Mouse (Mus musculus) forebrain, embryonic 16.5 days (tissue): Measurements from ENCODE around the gene Nfe2l2. TPM values are rescaled to one million over a fixed set of nuclear protein-coding genes. Genes with fewer than 3 reads are reported as not detected.

Experiments used
- ATAC-seq: fragments of 200-750 bp; cut with Nextera tagmentation; 2 replicates; pipeline ENCODE4 v1.8.0; 2017; ENCODE audit warnings: mild to moderate bottlenecking, moderate library complexity
- H3K27ac ChIP-seq: fragments of 300-500 bp; sonication (generic); 2 replicates; pipeline ENCODE4 v1.5.1; 2014; ENCODE audit warnings: low read length, control low read depth
- H3K27me3 ChIP-seq: fragments of 300-500 bp; sonication (generic); replicated peaks from 2 replicates; pipeline ENCODE4 v1.6.1; 2014; ENCODE audit warnings: low read length; ENCODE audit not compliant: control insufficient read depth, insufficient read depth
- H3K36me3 ChIP-seq: fragments of 300-500 bp; sonication (generic); 2 replicates; pipeline ENCODE4 v1.6.1; 2014; ENCODE audit not compliant: control insufficient read depth, insufficient read depth
- H3K4me1 ChIP-seq: fragments of 300-500 bp; sonication (generic); replicated peaks from 2 replicates; pipeline ENCODE4 v1.6.1; 2014; ENCODE audit warnings: low read length; ENCODE audit not compliant: control insufficient read depth, insufficient read depth
- H3K4me2 ChIP-seq: fragments of 300-500 bp; sonication (generic); 2 replicates; pipeline ENCODE4 v1.6.1; 2014; ENCODE audit warnings: mild to moderate bottlenecking, low read length, control low read depth
- H3K4me3 ChIP-seq: fragments of 300-500 bp; sonication (generic); replicated peaks from 2 replicates; pipeline ENCODE4 v1.5.1; 2014; ENCODE audit warnings: mild to moderate bottlenecking, low read length, control low read depth
- H3K9ac ChIP-seq: fragments of 300-500 bp; sonication (generic); replicated peaks from 2 replicates; pipeline ENCODE4 v1.6.1; 2014; ENCODE audit warnings: low read depth, low read length, control low read depth
- H3K9me3 ChIP-seq: fragments of 300-500 bp; sonication (generic); 2 replicates; pipeline ENCODE4 v1.6.1; 2016; ENCODE audit warnings: low read length; ENCODE audit not compliant: control insufficient read depth
- WGBS: fragments of 180-500 bp; shearing (Covaris S2); extraction: QIAGEN DNeasy Blood & Tissue Kit; methylation state at CpG from one replicate; pipeline ENCODE4 v1.1.7; 2014; 5-methylcytosine and 5-hydroxymethylcytosine counted together
- polyA plus RNA-seq: library from polyadenylated mRNA; unstranded; fragments of >200 nt; fragmentation: Nextera tagmentation; extraction: Ambion mirVana; gene quantifications from 2 replicates; pipeline ENCODE4 v1.2.1, GENCODE M21; 2015

Gene Nfe2l2
- polyA plus RNA-seq, 1 experiment from 2014 or later = 12.7 TPM

DNA sequence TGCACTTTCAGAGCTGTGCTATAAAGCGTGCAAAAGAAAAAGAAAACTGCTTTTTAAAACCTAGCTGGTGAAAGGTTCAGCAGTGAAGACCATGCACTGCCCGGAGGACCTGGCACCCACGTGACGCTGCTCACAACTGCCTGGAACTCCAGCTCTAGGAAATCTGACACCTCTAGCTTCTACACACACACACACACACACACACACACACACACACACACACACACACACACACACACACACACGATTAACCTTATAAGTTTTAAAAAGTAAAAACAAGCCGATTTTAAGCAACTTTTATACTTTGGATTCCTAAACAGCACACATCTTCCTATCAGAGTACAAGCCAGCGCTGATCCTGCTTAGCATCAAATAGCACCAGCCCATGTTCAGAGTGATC lies 23.0 kb downstream of the Nfe2l2 start:
- ATAC-seq = no peak
- Histone ChIP-seq H3K4me1 (no peaks in the 10 kb centered on the region), H3K27ac (no peak overlapping the region), H3K4me2 (no peak overlapping the region), H3K9ac (no peak overlapping the region), H3K36me3 (no peaks in the 10 kb centered on the region), H3K4me3 (no peak overlapping the region), H3K9me3 (no peaks in the 10 kb centered on the region), H3K27me3 (no peaks in the 10 kb centered on the region)
- 69% methylated on average over 7 of the region's 7 CpGs for WGBS

DNA sequence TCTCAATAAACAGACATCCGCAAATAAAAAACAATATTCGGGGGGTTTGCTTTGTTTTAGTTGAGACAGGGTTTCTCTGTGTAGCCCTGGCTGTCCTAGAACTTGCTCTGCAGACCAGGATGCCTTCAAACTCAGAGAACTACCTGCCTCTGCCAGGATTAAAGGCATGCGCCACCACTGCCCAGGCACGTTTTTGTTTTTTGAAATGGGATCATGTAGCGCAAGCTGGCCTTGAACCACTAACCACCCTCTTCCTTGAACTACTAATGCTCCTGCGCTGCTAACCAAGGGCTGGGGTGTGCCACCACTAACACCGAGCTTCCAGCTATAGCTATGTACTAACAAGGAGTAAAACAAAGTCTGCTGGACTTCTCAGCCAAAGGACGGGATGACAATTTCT lies 24.5 kb downstream of the Nfe2l2 start:
- Histone ChIP-seq H3K9ac (no peak overlapping the region), H3K4me2 (no peak overlapping the region), H3K27me3 (no peaks in the 10 kb centered on the region), H3K36me3 (no peaks in the 10 kb centered on the region), H3K9me3 (no peaks in the 10 kb centered on the region), H3K4me1 (no peaks in the 10 kb centered on the region), H3K4me3 (no peak overlapping the region), H3K27ac (no peak overlapping the region)
- WGBS = 91% methylated on average over 8 of the region's 8 CpGs
- no peak for ATAC-seq

DNA sequence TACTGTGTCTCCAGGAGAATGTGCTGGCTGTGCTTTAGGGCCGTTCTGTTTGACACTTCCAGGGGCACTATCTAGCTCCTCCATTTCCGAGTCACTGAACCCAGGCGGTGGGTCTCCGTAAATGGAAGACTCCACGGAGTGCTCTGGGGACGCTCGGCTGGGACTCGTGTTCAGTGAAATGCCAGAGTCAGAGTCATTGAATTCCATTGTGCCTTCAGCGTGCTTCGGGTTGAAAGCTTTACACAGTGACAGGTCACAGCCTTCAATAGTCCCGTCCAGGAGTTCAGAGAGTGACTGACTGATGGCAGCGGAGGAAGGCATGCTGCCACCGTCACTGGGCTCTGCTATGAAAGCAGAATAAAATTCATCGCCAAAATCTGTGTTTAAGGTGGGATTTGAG lies 27.9 kb downstream of the Nfe2l2 start:
- whole genome bisulfite sequencing = 77% methylated on average over 14 of the region's 14 CpGs

GRCm38 (mm10) chr2:75672561-75672960 lies 31.9 kb downstream of the Nfe2l2 start:
- Histone ChIP-seq H3K4me1 (no peaks in the 10 kb centered on the region), H3K9me3 (no peaks in the 10 kb centered on the region), H3K27me3 (no peaks in the 10 kb centered on the region), H3K36me3 (no peaks in the 10 kb centered on the region), H3K9ac (no peak overlapping the region), H3K27ac (no peak overlapping the region), H3K4me2 (no peak overlapping the region), H3K4me3 (no peak overlapping the region)
- ATAC-seq = no peak
- WGBS = 78% methylated on average over 3 of the region's 3 CpGs

More for the DNA sequence above, 27.9 kb downstream of the Nfe2l2 start:
- no peak for ATAC-seq
- no peak overlapping the region for H3K4me2 ChIP-seq
- no peak overlapping the region for H3K9ac ChIP-seq
- H3K27me3 ChIP-seq = no peaks in the 10 kb centered on the region
- no peaks in the 10 kb centered on the region for H3K36me3 ChIP-seq
- H3K4me3 ChIP-seq = no peak overlapping the region
- no peak overlapping the region for H3K27ac ChIP-seq
- H3K4me1 ChIP-seq = no peaks in the 10 kb centered on the region
- H3K9me3 ChIP-seq = no peaks in the 10 kb centered on the region

- 0 out of 2 replicates have a peak, but pooled peaks have one; percentile 13 for ATAC-seq
- H3K27me3 ChIP-seq = no peaks in the 10 kb centered on the region
- no peaks in the 10 kb centered on the region for H3K9me3 ChIP-seq
- no peak overlapping the region for H3K27ac ChIP-seq
- no peak overlapping the region for H3K4me2 ChIP-seq
- H3K9ac ChIP-seq = no peak overlapping the region
- no peak overlapping the region for H3K4me3 ChIP-seq
- no peaks in the 10 kb centered on the region for H3K36me3 ChIP-seq
- H3K4me1 ChIP-seq = no peaks in the 10 kb centered on the region
- WGBS = 93% methylated on average over 2 of the region's 2 CpGs
These were observed 33.1 kb downstream of the Nfe2l2 start for GRCm38 (mm10) chr2:75671337-75671660.

DNA sequence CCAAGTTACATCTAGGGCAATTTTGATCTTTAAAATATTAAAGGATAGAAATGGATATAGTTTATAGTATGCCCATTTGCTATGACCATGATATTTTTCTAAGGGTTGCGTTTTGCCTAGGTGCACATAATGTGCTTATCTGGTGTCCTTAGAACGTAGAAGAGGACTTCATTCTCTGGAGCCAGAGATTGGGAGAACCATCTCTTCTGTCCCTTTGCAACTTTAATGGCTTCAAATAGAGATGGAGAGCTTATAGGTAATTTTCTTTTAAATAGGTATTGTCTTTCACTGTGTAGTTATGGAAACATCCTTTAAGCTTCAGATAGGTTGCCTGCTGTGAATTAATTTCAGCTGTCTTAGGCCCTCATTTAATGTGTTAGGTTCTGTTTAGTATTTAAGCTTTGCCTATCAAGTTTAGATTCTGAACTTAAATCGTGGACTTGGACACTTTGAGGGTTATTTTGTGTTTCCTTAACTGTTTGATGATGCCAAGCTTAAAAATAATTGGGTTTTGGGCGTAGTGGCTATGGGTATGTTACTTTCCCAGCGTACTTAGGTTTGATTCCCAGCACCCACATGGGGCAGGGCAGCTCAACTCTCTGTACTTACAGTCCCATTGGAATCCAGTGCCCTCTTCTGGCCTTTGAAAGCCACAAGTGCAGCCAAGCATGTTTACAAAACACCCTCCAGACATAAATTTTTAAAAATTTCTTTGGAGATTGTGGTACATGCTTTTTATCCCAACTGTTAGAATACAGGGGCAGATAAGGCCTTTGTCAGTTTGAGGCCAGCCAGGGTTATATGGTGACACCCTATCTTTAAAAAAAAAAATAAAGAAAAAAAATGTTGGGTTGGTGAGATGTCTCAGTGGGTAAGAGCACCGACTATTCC lies 33.8 kb downstream of the Nfe2l2 start:
- no peaks in the 10 kb centered on the region for H3K9me3 ChIP-seq
- H3K27me3 ChIP-seq = no peaks in the 10 kb centered on the region
- H3K4me1 ChIP-seq = no peaks in the 10 kb centered on the region
- WGBS = 82% methylated on average over 6 of the region's 6 CpGs
- no peak overlapping the region for H3K27ac ChIP-seq
- no peak overlapping the region for H3K9ac ChIP-seq
- no peak overlapping the region for H3K4me2 ChIP-seq
- 0 out of 2 replicates have a peak, but pooled peaks have one; percentile 16 for ATAC-seq
- H3K36me3 ChIP-seq = no peaks in the 10 kb centered on the region
- H3K4me3 ChIP-seq = no peak overlapping the region

DNA sequence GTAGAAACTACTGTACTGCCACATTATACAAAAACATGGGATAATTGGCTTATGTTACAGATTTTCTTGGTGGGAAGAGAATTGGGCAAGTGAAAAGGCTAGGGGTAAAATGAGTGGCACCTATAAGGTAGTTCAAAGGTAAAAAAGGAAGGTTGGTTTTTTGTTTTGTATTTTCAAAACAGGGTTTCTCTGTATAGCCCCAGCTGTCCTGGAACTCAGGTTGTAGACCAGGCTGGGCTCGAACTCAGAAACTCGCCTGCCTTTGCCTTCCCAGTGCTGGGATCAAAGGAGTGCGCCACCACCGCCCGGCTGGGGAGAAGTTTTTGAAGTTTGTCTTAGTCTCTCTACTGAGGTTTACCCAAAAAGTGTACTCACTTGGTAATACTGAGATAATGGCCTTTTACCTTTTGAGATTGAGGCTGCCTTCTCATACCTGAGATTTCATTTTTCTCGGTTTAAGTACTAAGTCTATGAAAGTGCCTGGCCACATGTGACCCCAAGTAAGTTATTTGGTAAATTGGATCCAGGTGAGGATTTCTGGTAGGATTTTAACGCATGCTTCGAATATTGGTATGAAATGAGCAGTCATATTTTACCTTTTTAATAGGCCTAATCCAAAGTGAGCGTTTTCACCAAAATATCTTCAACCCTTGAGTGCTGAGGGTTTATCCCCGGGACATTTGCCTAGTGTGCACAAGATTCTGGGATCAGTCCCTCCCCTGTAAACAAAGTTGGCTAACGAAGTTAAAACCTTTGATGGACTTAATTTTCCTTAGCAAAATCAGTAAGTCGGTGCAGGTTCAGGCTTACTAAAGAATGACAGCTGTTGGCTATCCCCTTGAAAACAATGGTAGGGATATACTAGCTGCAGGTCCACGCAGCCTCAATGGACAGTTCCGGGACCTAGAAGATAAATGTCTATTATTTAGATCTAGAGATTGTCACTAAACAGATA lies 34.7 kb downstream of the Nfe2l2 start:
- Histone ChIP-seq H3K4me3 (no peak overlapping the region), H3K27ac (no peak overlapping the region), H3K4me2 (no peak overlapping the region), H3K4me1 (no peaks in the 10 kb centered on the region), H3K9me3 (no peaks in the 10 kb centered on the region), H3K27me3 (no peaks in the 10 kb centered on the region), H3K36me3 (no peaks in the 10 kb centered on the region), H3K9ac (no peak overlapping the region)
- ATAC-seq = no peak
- 38% methylated on average over 14 of the region's 14 CpGs for WGBS

DNA sequence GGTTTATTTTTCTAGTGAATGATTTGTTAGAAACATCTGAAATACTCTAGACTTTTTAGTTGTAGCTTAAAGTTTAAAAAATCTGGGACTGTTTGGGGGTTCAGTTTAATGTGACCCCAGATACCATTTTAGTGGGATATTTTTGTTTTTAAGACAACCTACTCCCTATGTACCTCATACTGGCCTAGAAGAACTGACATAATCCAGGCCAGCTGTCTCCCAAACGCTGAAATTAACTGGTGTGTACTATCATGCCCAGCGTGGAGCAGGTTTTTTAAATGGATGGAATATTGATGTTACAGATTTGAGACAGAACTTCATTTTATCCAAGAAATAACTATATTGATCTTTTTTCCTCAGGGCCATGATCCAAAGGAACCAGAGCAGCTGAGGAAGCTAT lies 43.3 kb downstream of the Nfe2l2 start:
- H3K4me1 ChIP-seq = peaks cover 21% of the 10 kb centered on the region
- 31% methylated on average over 2 of the region's 2 CpGs for WGBS
- H3K9ac ChIP-seq = no peak overlapping the region
- H3K4me2 ChIP-seq = peak overlapping the region; percentile 85
- H3K4me3 ChIP-seq = no peak overlapping the region; the same call in 1 of the 2 replicates
- ATAC-seq = no peak
- no peak overlapping the region for H3K27ac ChIP-seq
- peaks cover 20% of the 10 kb centered on the region for H3K36me3 ChIP-seq
- H3K9me3 ChIP-seq = no peaks in the 10 kb centered on the region
- H3K27me3 ChIP-seq = no peaks in the 10 kb centered on the region

GRCm38 (mm10) chr2:75660255-75660948 lies 44.0 kb downstream of the Nfe2l2 start:
- Histone ChIP-seq H3K27ac (no peak overlapping the region; the same call in 1 of the 2 replicates), H3K4me3 (peak overlapping the region; percentile 95), H3K27me3 (no peaks in the 10 kb centered on the region), H3K9me3 (no peaks in the 10 kb centered on the region), H3K4me1 (peaks cover 21% of the 10 kb centered on the region), H3K9ac (peak overlapping the region; percentile 97), H3K4me2 (peak overlapping the region; percentile 85), H3K36me3 (peaks cover 20% of the 10 kb centered on the region)
- no peak for ATAC-seq
- 4% methylated on average over 15 of the region's 15 CpGs for WGBS
